Mouse (Mus musculus): ENCODE measurements around the gene Tex13c2.

DNA sequence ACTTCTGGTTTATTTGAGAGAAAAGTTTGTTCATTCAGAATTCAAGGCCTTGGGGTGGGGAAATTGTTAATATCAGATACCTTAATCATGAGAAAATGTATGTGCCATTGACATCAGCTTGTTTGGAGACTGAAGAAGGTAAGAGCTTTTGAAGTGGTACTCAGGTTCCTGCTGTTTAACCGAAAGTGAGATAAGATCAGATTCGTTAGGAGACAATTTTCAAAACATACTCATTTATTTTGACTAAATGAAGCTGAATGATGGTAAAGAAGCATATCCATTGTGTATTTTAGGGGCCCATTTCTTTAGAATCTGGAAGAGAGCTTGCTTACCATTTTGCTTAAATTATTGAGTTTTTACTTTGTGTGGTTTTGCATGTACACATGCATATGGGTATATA, 21.6 kb downstream of the Tex13c2 start:
- TF ChIP-seq ZNF384 (IDR thresholded peaks at IDR 0.05; ENCODE audit: low read depth, low read length) (no peak), ZC3H11A (IDR thresholded peaks at IDR 0.05; ENCODE audit: borderline replicate concordance, low read depth, low read length) (no peak), HCFC1 (IDR thresholded peaks at IDR 0.05; ENCODE audit: borderline replicate concordance, insufficient read depth, low read length) (no peak), CHD2 (IDR thresholded peaks at IDR 0.05; ENCODE audit: low read depth, low read length) (no peak)

Measured in ES-E14 (cell line).